Mouse (Mus musculus) hindbrain, embryonic 11.5 days (tissue): Measurements from ENCODE around the gene Npy5r. TPM values are rescaled to one million over a fixed set of nuclear protein-coding genes. Genes with fewer than 3 reads are reported as not detected.

Experiments
- ATAC-seq: fragments of 200-750 bp; cut with Nextera tagmentation; 2 replicates; pipeline ENCODE4 v1.8.0; 2017; ENCODE audit warnings: mild to moderate bottlenecking, moderate TSS enrichment, moderate library complexity; ENCODE audit not compliant: low FRiP score
- DNase-seq: peaks from one replicate; pipeline ENCODE4 v3.0.0-alpha.2; 2015; ENCODE audit warnings: low spot score
- H3K27ac ChIP-seq: fragments of 300-500 bp; sonication (generic); 2 replicates; pipeline ENCODE4 v1.5.1; 2014; ENCODE audit warnings: mild to moderate bottlenecking, low read depth, low read length
- H3K27me3 ChIP-seq: fragments of 300-500 bp; sonication (generic); 2 replicates; pipeline ENCODE4 v1.6.1; 2014; ENCODE audit warnings: mild to moderate bottlenecking, low read length, moderate library complexity, mixed read lengths; ENCODE audit not compliant: control insufficient read depth, insufficient read depth
- H3K36me3 ChIP-seq: fragments of 300-500 bp; sonication (generic); 2 replicates; pipeline ENCODE4 v1.6.1; 2014; ENCODE audit warnings: mild to moderate bottlenecking, low read length, moderate library complexity, mixed read lengths; ENCODE audit not compliant: control insufficient read depth, insufficient read depth
- H3K4me1 ChIP-seq: fragments of 300-500 bp; sonication (generic); replicated peaks from 2 replicates; pipeline ENCODE4 v1.6.1; 2014; ENCODE audit warnings: low read length, mixed read lengths; ENCODE audit not compliant: control insufficient read depth, insufficient read depth
- H3K4me2 ChIP-seq: fragments of 300-500 bp; sonication (generic); replicated peaks from 2 replicates; pipeline ENCODE4 v1.6.1; 2014; ENCODE audit warnings: mild to moderate bottlenecking, low read depth, low read length
- H3K4me3 ChIP-seq: fragments of 300-500 bp; sonication (generic); 2 replicates; pipeline ENCODE4 v1.5.1; 2014; ENCODE audit warnings: low read depth, low read length
- H3K9ac ChIP-seq: fragments of 300-500 bp; sonication (generic); 2 replicates; pipeline ENCODE4 v1.6.1; 2014; ENCODE audit warnings: low read depth, low read length
- H3K9me3 ChIP-seq: fragments of 300-500 bp; sonication (generic); 2 replicates; pipeline ENCODE4 v1.6.1; 2016; ENCODE audit warnings: low read length; ENCODE audit not compliant: control insufficient read depth
- WGBS: fragments of 180-500 bp; shearing (Covaris S2); extraction: QIAGEN DNeasy Blood & Tissue Kit; methylation state at CpG from one replicate; pipeline ENCODE4 v1.1.7; 2014; 5-methylcytosine and 5-hydroxymethylcytosine counted together
- polyA plus RNA-seq: library from polyadenylated mRNA; unstranded; fragments of >200 nt; fragmentation: Nextera tagmentation; extraction: Ambion mirVana; gene quantifications from 2 replicates; pipeline ENCODE4 v1.2.1, GENCODE M21; 2014

Gene Npy5r
- polyA plus RNA-seq, 1 experiment from 2014 or later: not detected

- WGBS: 87% methylated on average over 5 of the region's 5 CpGs
- ATAC-seq: no peak
Measured at GRCm38 (mm10) chr8:66690402-66690801, 2.5 kb upstream of the Npy5r start.

GRCm38 (mm10) chr8:66688799-66689198 lies 871 bp upstream of the Npy5r start:
- H3K9me3 ChIP-seq: no peaks in the 10 kb centered on the region
- H3K27ac ChIP-seq: no peak overlapping the region
- H3K4me1 ChIP-seq: 0 out of 2 replicates have a peak, but pooled peaks cover 2% of the 10 kb centered on the region
- 66% methylated on average over 4 of the region's 4 CpGs for WGBS
- no peak overlapping the region for H3K9ac ChIP-seq
- peaks cover 3% of the 10 kb centered on the region; the same call in 1 of the 2 replicates for H3K27me3 ChIP-seq
- no peak for DNase-seq
- no peak overlapping the region for H3K4me3 ChIP-seq
- ATAC-seq: no peak
- no peaks in the 10 kb centered on the region for H3K36me3 ChIP-seq
- no peak overlapping the region for H3K4me2 ChIP-seq

More at GRCm38 (mm10) chr8:66690402-66690801, 2.5 kb upstream of the Npy5r start:
- Histone ChIP-seq H3K4me1 (0 out of 2 replicates have a peak, but pooled peaks cover 2% of the 10 kb centered on the region), H3K27me3 (peaks cover 3% of the 10 kb centered on the region; the same call in 1 of the 2 replicates), H3K4me3 (no peak overlapping the region), H3K36me3 (no peaks in the 10 kb centered on the region), H3K9ac (no peak overlapping the region), H3K27ac (no peak overlapping the region), H3K9me3 (no peaks in the 10 kb centered on the region), H3K4me2 (no peak overlapping the region)
- DNase-seq: no peak

- Histone ChIP-seq H3K27me3 (peaks cover 3% of the 10 kb centered on the region; the same call in 1 of the 2 replicates), H3K4me3 (peak overlapping the region; percentile 44; the same call in 1 of the 2 replicates), H3K27ac (no peak overlapping the region), H3K36me3 (no peaks in the 10 kb centered on the region), H3K4me1 (0 out of 2 replicates have a peak, but pooled peaks cover 2% of the 10 kb centered on the region), H3K4me2 (peak overlapping the region; percentile 79), H3K9me3 (no peaks in the 10 kb centered on the region), H3K9ac (no peak overlapping the region)
- ATAC-seq: 0 out of 2 replicates have a peak, but pooled peaks have one; percentile 39
- 39% methylated on average over 6 of the region's 6 CpGs for WGBS
- no peak for DNase-seq
Measured at GRCm38 (mm10) chr8:66688395-66688794, 467 bp upstream of the Npy5r start.

- H3K9ac ChIP-seq: no peak overlapping the region
- 92% methylated on average over 2 of the region's 2 CpGs for WGBS
- no peak for ATAC-seq
- H3K27me3 ChIP-seq: no peaks in the 10 kb centered on the region
- no peak overlapping the region for H3K27ac ChIP-seq
- no peaks in the 10 kb centered on the region for H3K4me1 ChIP-seq
- H3K4me3 ChIP-seq: no peak overlapping the region
- DNase-seq: no peak
- no peaks in the 10 kb centered on the region for H3K36me3 ChIP-seq
- no peak overlapping the region for H3K4me2 ChIP-seq
- H3K9me3 ChIP-seq: no peaks in the 10 kb centered on the region
Measured at GRCm38 (mm10) chr8:66681261-66681660, 6.7 kb downstream of the Npy5r start.

GRCm38 (mm10) chr8:66630721-66631120 lies 57.2 kb downstream of the Npy5r start:
- Histone ChIP-seq H3K9me3 (no peaks in the 10 kb centered on the region), H3K4me2 (no peak overlapping the region), H3K4me3 (no peak overlapping the region), H3K9ac (no peak overlapping the region), H3K4me1 (no peaks in the 10 kb centered on the region), H3K27me3 (no peaks in the 10 kb centered on the region), H3K36me3 (no peaks in the 10 kb centered on the region), H3K27ac (no peak overlapping the region)
- no peak for DNase-seq
- WGBS: 80% methylated on average over 1 of the region's 1 CpGs
- ATAC-seq: no peak

Other genes with a start within 250 kb of the Npy5r start
- gene Tma16, start 201.6 kb downstream of the Npy5r start, polyA plus RNA-seq: 15.1 and 15.3 TPM in 2 replicates
- not detected in 2 replicates for gene Tktl2, start 176.4 kb downstream of the Npy5r start, polyA plus RNA-seq
- gene Npy1r, start 9.1 kb upstream of the Npy5r start, polyA plus RNA-seq: 1.6 and 2.1 TPM in 2 replicates
- gene Naf1, start 172.1 kb upstream of the Npy5r start, polyA plus RNA-seq: 4.9 and 5.7 TPM in 2 replicates